Mouse (Mus musculus): ENCODE data around the gene Plekha5. TPM values are rescaled to one million over a fixed set of nuclear protein-coding genes. Genes with fewer than 3 reads are reported as not detected.

Plekha5 gene
- polyA plus RNA-seq (2021; fragmentation: Nextera tagmentation) = 12.2 and 12.3 TPM in 2 replicates
- long read RNA-seq, experiment 1, partial matches to known transcripts = 18 of 26 reads
- long read RNA-seq, experiment 1, other reads (novel, unspliced or antisense) = 8 of 26 reads
- long read RNA-seq, experiment 2, partial matches to known transcripts = 22 of 58 reads
- long read RNA-seq, experiment 2, other reads (novel, unspliced or antisense) = 36 of 58 reads

DNA sequence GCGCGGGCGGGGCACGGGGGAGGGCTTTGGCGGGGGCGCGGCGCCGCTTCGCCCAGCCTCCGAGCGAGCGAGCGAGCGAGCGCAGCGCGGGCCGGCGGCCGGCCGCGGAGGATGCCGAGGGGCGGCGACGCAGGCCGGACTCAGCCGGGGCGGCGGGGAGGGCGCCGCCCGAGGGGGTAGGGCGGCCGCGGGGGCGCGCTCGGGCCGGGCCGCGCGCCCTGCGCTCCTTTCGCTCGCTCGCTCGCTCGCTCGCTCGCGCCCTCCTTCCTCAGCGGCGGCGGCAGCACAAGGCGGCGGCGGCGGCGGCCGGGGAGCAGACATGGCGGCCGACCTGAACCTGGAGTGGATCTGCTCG, at the start of gene Plekha5:
Gene Plekha5 (plus strand): TSS at position 209 of the 355 bp plus-strand sequence.

GRCm38 (mm10) chr6:140622391-140623225, 198.8 kb downstream of the Plekha5 start, which contains the start of gene Aebp2:
Aebp2 (plus strand) TSS chr6:140622663.

Other genes with a start within 250 kb of the Plekha5 start
- gene Aebp2, start 198.6 kb downstream of the Plekha5 start, polyA plus RNA-seq (2021; fragmentation: Nextera tagmentation) = 3.5 and 4.4 TPM in 2 replicates

All from layer of hippocampus, adult 6 months (tissue).